In genomic region chr1:138686746-138687145, GRCm38 (mm10) we compare ENCODE assay signal across 14 mouse cellular contexts.
A peak's percentile ranks its signal among the peaks of the same experiment; 100 is the strongest.
DNase-seq lines count a peak whose midpoint lies in the region; ATAC-seq and TF ChIP-seq lines count a peak whose summit lies in the region.
"Had no signal": no experiment of that assay in that cellular context is flagged by ENCODE, and none has a peak within 500 bp of the region (broad histone marks: within the 10 kb centered on the region; RNA-seq: fewer than 3 reads in every experiment).

No protein-coding gene starts in this region.

- no peak for TF ChIP-seq CTCF in midbrain, postnatal 0 days (IDR thresholded peaks at IDR 0.05)

- no peaks in the 10 kb centered on the region for H3K4me1 ChIP-seq in midbrain, postnatal 0 days (ENCODE audit: insufficient read depth, low read length)
- no peaks in the 10 kb centered on the region for H3K4me1 ChIP-seq in midbrain, embryonic 15.5 days

- H3K4me2 ChIP-seq in midbrain, postnatal 0 days (ENCODE audit: low read depth, low read length, poor library complexity, severe bottlenecking): no peak overlapping the region
- no peak overlapping the region for H3K4me2 ChIP-seq in midbrain, embryonic 15.5 days
- H3K4me2 ChIP-seq: hindbrain, embryonic 13.5 days had no signal

- no peaks in the 10 kb centered on the region for H3K9me3 ChIP-seq in midbrain, postnatal 0 days (ENCODE audit: low read length)
- H3K9me3 ChIP-seq in midbrain, embryonic 15.5 days: no peaks in the 10 kb centered on the region
- H3K9me3 ChIP-seq: hindbrain, embryonic 13.5 days had no signal

- H3K36me3 ChIP-seq in midbrain, postnatal 0 days (ENCODE audit: insufficient read depth, low read length): no peaks in the 10 kb centered on the region
- H3K36me3 ChIP-seq in midbrain, embryonic 15.5 days (replicated peaks): no peaks in the 10 kb centered on the region
- H3K36me3 ChIP-seq: hindbrain, embryonic 13.5 days had no signal

- ATAC-seq in midbrain, postnatal 0 days (ENCODE audit: low FRiP score): no peak
- ATAC-seq in midbrain, embryonic 15.5 days (replicated peaks): no peak
- ATAC-seq in inflammation-experienced regulatory T-cells, adult 6 months: no peak
- ATAC-seq: forebrain, embryonic 14.5 days; liver, postnatal 0 days had no signal

- H3K9ac ChIP-seq in midbrain, postnatal 0 days (replicated peaks; ENCODE audit: low read length, poor library complexity, severe bottlenecking): no peak overlapping the region
- H3K9ac ChIP-seq in midbrain, embryonic 15.5 days: no peak overlapping the region
- H3K9ac ChIP-seq: hindbrain, embryonic 13.5 days; liver, postnatal 0 days had no signal

- H3K27ac ChIP-seq in midbrain, postnatal 0 days (ENCODE audit: low read depth, low read length): no peak overlapping the region
- H3K27ac ChIP-seq in midbrain, embryonic 15.5 days: no peak overlapping the region
- H3K27ac ChIP-seq: hindbrain, embryonic 13.5 days had no signal

- H3K27me3 ChIP-seq in midbrain, postnatal 0 days (ENCODE audit: insufficient read depth, low read length): no peaks in the 10 kb centered on the region
- H3K27me3 ChIP-seq in midbrain, embryonic 15.5 days (replicated peaks): no peaks in the 10 kb centered on the region
- H3K27me3 ChIP-seq: hindbrain, embryonic 13.5 days had no signal

- intact Hi-C loops in heart, postnatal 25 days (cut with DNase I): no loop called here

- WGBS in midbrain, postnatal 0 days: 76% methylated on average over 5 of the region's 5 CpGs
- 81% methylated on average over 5 of the region's 5 CpGs for WGBS in midbrain, embryonic 15.5 days

- H3K4me3 ChIP-seq in midbrain, postnatal 0 days (ENCODE audit: low read depth, low read length): no peak overlapping the region
- no peak overlapping the region for H3K4me3 ChIP-seq in midbrain, embryonic 15.5 days
- H3K4me3 ChIP-seq: hindbrain, embryonic 13.5 days had no signal

- DNase-seq in heart, postnatal 4 days: peak; percentile 31
- DNase-seq in heart, postnatal 25 days (ENCODE audit: low spot score): no peak
- peak; percentile 20 for DNase-seq in midbrain, postnatal 0 days (ENCODE audit: low spot score)
- DNase-seq in adrenal gland, postnatal 36 days: peak; percentile 63 to 66
- DNase-seq in ovary, postnatal 36 days (ENCODE audit: low spot score): peak; percentile 21
- no peak for DNase-seq in urinary bladder, postnatal 10 days (ENCODE audit: low spot score)
- DNase-seq: B cell, adult 2 months; cerebellum, adult 11-12 months; liver, postnatal 0 days; thymus, postnatal 14 days had no signal

Comparison
In these comparisons a context has a peak if more than half of its experiments do, and no peak if none do; other contexts are left out.
1. DNase-seq: peak in heart, postnatal 4 days (single experiment), midbrain, postnatal 0 days (single experiment), adrenal gland, postnatal 36 days (2 of 2) and ovary, postnatal 36 days (single experiment); none in heart, postnatal 25 days (single experiment) and urinary bladder, postnatal 10 days (single experiment).